In the genomic region with DNA sequence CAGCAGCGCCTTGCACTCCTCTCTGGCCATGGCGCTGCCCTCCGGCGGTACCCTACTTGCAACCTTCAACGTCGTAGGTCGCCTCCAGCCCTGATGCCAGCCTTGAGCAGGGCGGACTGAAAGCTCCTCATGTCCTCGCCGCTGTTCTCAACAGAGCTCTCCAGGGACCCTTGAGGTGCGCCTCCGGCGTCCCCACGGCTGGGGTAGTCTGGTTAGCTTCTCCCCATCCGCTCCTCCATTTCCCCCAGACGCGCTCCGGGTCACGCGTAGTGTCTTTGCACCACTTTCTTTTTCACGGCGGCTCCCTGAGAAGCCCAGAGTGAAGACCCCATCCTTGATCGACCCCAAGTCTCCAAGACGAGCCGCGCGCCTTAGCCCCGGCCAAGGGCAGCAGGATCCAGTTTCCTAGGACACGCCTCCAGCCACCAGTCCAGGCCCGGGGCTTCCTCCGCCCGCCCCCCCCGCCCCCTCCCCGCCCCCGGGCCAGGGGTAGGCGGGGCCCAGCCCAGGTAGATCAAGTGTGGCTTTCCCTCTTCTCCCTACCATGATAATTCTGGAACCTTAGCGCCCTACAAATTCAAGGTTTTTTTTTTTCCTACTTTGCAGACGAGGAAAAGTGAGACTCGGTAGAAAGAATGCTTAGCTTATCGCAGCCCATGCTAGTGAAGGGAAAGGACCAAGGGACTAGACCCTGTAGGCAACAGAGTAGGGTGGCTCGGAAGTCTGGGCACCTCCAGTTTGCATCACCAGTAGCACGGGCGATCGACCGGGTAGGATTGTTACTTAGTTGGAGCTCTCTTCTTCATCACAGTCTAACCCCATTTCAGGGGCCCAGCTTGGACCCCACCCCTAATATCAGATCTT, we compare ENCODE assay signal across 8 mouse cellular contexts. TPM values are rescaled to one million over a fixed set of nuclear protein-coding genes. Genes with fewer than 3 reads are reported as not detected.
DNase-seq lines count a peak whose midpoint lies in the region; ATAC-seq lines count a peak whose summit lies in the region.

A gene (minus strand): TSS at position 392 of the 864 bp plus-strand sequence.

- ATAC-seq in embryonic facial prominence, embryonic 13.5 days (ENCODE audit: insufficient number of reproducible peaks, insufficient read depth, low FRiP score, low TSS enrichment, low read depth), result peak; percentile 52
- ATAC-seq in heart, embryonic 16.5 days (replicated peaks; ENCODE audit: extremely low read depth, insufficient read depth, low FRiP score), result peak; percentile 71

- H3K36me3 ChIP-seq in embryonic facial prominence, embryonic 13.5 days, result no peaks in the 10 kb centered on the region
- H3K36me3 ChIP-seq in heart, embryonic 16.5 days (ENCODE audit: control insufficient read depth, insufficient read depth), result no peaks in the 10 kb centered on the region
- no peaks in the 10 kb centered on the region for H3K36me3 ChIP-seq in megakaryocyte, embryonic 14.5 days (replicated peaks; ENCODE audit: low read length)

- under 1% methylated on average over 45 of the region's 45 CpGs for WGBS in embryonic facial prominence, embryonic 13.5 days
- under 1% methylated on average over 45 of the region's 45 CpGs for WGBS in heart, embryonic 16.5 days

- H3K4me1 ChIP-seq in embryonic facial prominence, embryonic 13.5 days, result peaks cover 44% of the 10 kb centered on the region
- peaks cover 19% of the 10 kb centered on the region for H3K4me1 ChIP-seq in heart, embryonic 16.5 days (ENCODE audit: control insufficient read depth, insufficient read depth, low read length)
- H3K4me1 ChIP-seq in megakaryocyte, embryonic 14.5 days, result peaks cover 56% of the 10 kb centered on the region

- peak within 1 kb of the TSS; percentile 60 for H3K27ac ChIP-seq in embryonic facial prominence, embryonic 13.5 days
- H3K27ac ChIP-seq in heart, embryonic 16.5 days (ENCODE audit: low read length), result peak within 1 kb of the TSS; percentile 78

- H3K9ac ChIP-seq in embryonic facial prominence, embryonic 13.5 days, result peak within 1 kb of the TSS; percentile 82
- peak within 1 kb of the TSS; percentile 88 for H3K9ac ChIP-seq in heart, embryonic 16.5 days (ENCODE audit: low read length)

- peak; percentile 39 for DNase-seq in urinary bladder, adult 2 months (ENCODE audit: low spot score)
- DNase-seq in urinary bladder, postnatal 10 days (ENCODE audit: low spot score), result no peak
- peak; percentile 75 to 80 for DNase-seq in kidney, postnatal 36 days
- peak; percentile 38 to 53 for DNase-seq in spleen, adult 18-20 months
- DNase-seq in frontal cortex, postnatal 14 days (ENCODE audit: low spot score in 2 of 2), result no peak

- peaks cover 40% of the 10 kb centered on the region for H3K27me3 ChIP-seq in embryonic facial prominence, embryonic 13.5 days
- peaks cover 10% of the 10 kb centered on the region for H3K27me3 ChIP-seq in heart, embryonic 16.5 days (ENCODE audit: control insufficient read depth, insufficient read depth, low read length)
- peaks cover 49% of the 10 kb centered on the region for H3K27me3 ChIP-seq in megakaryocyte, embryonic 14.5 days (replicated peaks)

- peak within 1 kb of the TSS; percentile 69 for H3K4me3 ChIP-seq in embryonic facial prominence, embryonic 13.5 days
- H3K4me3 ChIP-seq in heart, embryonic 16.5 days (ENCODE audit: low read length), result peak within 1 kb of the TSS; percentile 97
- H3K4me3 ChIP-seq in megakaryocyte, embryonic 14.5 days (replicated peaks), result peak within 1 kb of the TSS; percentile 93

- H3K4me2 ChIP-seq in embryonic facial prominence, embryonic 13.5 days, result peak within 1 kb of the TSS; percentile 100
- H3K4me2 ChIP-seq in heart, embryonic 16.5 days (ENCODE audit: low read depth, low read length), result peak within 1 kb of the TSS; percentile 96

- no peaks in the 10 kb centered on the region for H3K9me3 ChIP-seq in embryonic facial prominence, embryonic 13.5 days
- H3K9me3 ChIP-seq in heart, embryonic 16.5 days (replicated peaks; ENCODE audit: control insufficient read depth, low read length), result no peaks in the 10 kb centered on the region
- H3K9me3 ChIP-seq in megakaryocyte, embryonic 14.5 days, result peaks cover 8% of the 10 kb centered on the region

RNA-seq across cellular contexts. Expression of the gene that starts here (rescaled TPM):
- 0.40 and 0.52 TPM in 2 replicates for polyA plus RNA-seq in urinary bladder, adult 2 months (2012; rRNA removed)
- polyA plus RNA-seq in embryonic facial prominence, embryonic 13.5 days (2015; fragmentation: Nextera tagmentation; extraction: Ambion mirVana), result 0.26 and 0.28 TPM in 2 replicates
- polyA plus RNA-seq in heart, embryonic 16.5 days (2015; fragmentation: Nextera tagmentation; extraction: Ambion mirVana), result 0.34 and 0.35 TPM in 2 replicates
- polyA plus RNA-seq in megakaryocyte, embryonic 14.5 days (2012; ENCODE audit: insufficient read depth, low replicate concordance), result 0.03 TPM in 1 of 2 replicates, not detected in the other

Comparison
In these comparisons a context has a peak if more than half of its experiments do, and no peak if none do; other contexts are left out.
1. Peak in DNase-seq in urinary bladder, adult 2 months; RNA of the gene not detected or under 1 TPM.
2. Peak in ATAC-seq, H3K4me3 ChIP-seq, H3K27ac ChIP-seq, H3K9ac ChIP-seq and H3K4me2 ChIP-seq in embryonic facial prominence, embryonic 13.5 days; RNA of the gene not detected or under 1 TPM.
3. Peak in ATAC-seq, H3K4me3 ChIP-seq, H3K27ac ChIP-seq, H3K9ac ChIP-seq and H3K4me2 ChIP-seq in heart, embryonic 16.5 days; RNA of the gene not detected or under 1 TPM.
4. DNase-seq: peak in kidney, postnatal 36 days (2 of 2) and spleen, adult 18-20 months (2 of 2); none in urinary bladder, postnatal 10 days (single experiment) and frontal cortex, postnatal 14 days (0 of 2).
5. Peak in every context shown above with its lines, with median percentiles within 50 percentile points of each other: H3K4me3 ChIP-seq.